Mouse (Mus musculus) intestine, embryonic 15.5 days (tissue): ENCODE results near the gene Dtl. TPM values are rescaled to one million over a fixed set of nuclear protein-coding genes. Genes with fewer than 3 reads are reported as not detected.

Experiments used
- ATAC-seq: fragments of 200-750 bp; cut with Nextera tagmentation; 2 replicates; pipeline ENCODE4 v1.8.0; 2017; ENCODE audit warnings: moderate TSS enrichment, moderate library complexity
- H3K27ac ChIP-seq: fragments of 300-500 bp; sonication (generic); 2 replicates; pipeline ENCODE4 v1.5.1; 2015; ENCODE audit warnings: mild to moderate bottlenecking, inconsistent platforms
- H3K27me3 ChIP-seq: fragments of 300-500 bp; sonication (generic); replicated peaks from 2 replicates; pipeline ENCODE4 v1.6.1; 2015; ENCODE audit warnings: inconsistent platforms
- H3K36me3 ChIP-seq: fragments of 300-500 bp; sonication (generic); 2 replicates; pipeline ENCODE4 v1.6.1; 2015; ENCODE audit warnings: inconsistent platforms
- H3K4me1 ChIP-seq: fragments of 300-500 bp; sonication (generic); replicated peaks from 2 replicates; pipeline ENCODE4 v1.6.1; 2015; ENCODE audit warnings: inconsistent platforms
- H3K4me2 ChIP-seq: fragments of 300-500 bp; sonication (generic); replicated peaks from 2 replicates; pipeline ENCODE4 v1.6.1; 2015; ENCODE audit warnings: mild to moderate bottlenecking, inconsistent platforms
- H3K4me3 ChIP-seq: fragments of 300-500 bp; sonication (generic); replicated peaks from 2 replicates; pipeline ENCODE4 v1.5.1; 2015; ENCODE audit warnings: inconsistent platforms
- H3K9ac ChIP-seq: fragments of 300-500 bp; sonication (generic); 2 replicates; pipeline ENCODE4 v1.6.1; 2015; ENCODE audit warnings: inconsistent platforms
- H3K9me3 ChIP-seq: fragments of 300-500 bp; sonication (generic); 2 replicates; pipeline ENCODE4 v1.6.1; 2016; ENCODE audit warnings: inconsistent platforms
- WGBS: fragments of 180-500 bp; shearing (Covaris S2); methylation state at CpG from one replicate; pipeline ENCODE4 v1.1.7; 2015; 5-methylcytosine and 5-hydroxymethylcytosine counted together
- polyA plus RNA-seq: library from polyadenylated mRNA; unstranded; fragments of >200 nt; fragmentation: Nextera tagmentation; extraction: Ambion mirVana; gene quantifications from 2 replicates; pipeline ENCODE4 v1.2.1, GENCODE M21; 2015

Dtl gene
- polyA plus RNA-seq, 1 experiment from 2014 or later = 38.7 TPM

- Histone ChIP-seq H3K36me3 (no peaks in the 10 kb centered on the region), H3K4me3 (no peak overlapping the region), H3K4me2 (no peak overlapping the region), H3K4me1 (no peaks in the 10 kb centered on the region), H3K9ac (no peak overlapping the region), H3K9me3 (no peaks in the 10 kb centered on the region), H3K27ac (no peak overlapping the region), H3K27me3 (no peaks in the 10 kb centered on the region)
- ATAC-seq = no peak
- WGBS = 60% methylated on average over 7 of the region's 7 CpGs
These were observed 84.9 kb downstream of the Dtl start for GRCm38 (mm10) chr1:191490446-191490845.

Other genes with a start within 250 kb of the Dtl start
- gene Tmem206, start 249.6 kb downstream of the Dtl start, polyA plus RNA-seq = 16.4 and 16.9 TPM in 2 replicates
- 23.7 and 27.0 TPM in 2 replicates for gene Ppp2r5a, start 172.3 kb downstream of the Dtl start, polyA plus RNA-seq
- gene Ints7, start 92 bp upstream of the Dtl start, polyA plus RNA-seq = 43.5 and 44.7 TPM in 2 replicates
- 31.2 and 37.2 TPM in 2 replicates for gene Lpgat1, start 142.3 kb upstream of the Dtl start, polyA plus RNA-seq
- 45.6 and 47.6 TPM in 2 replicates for gene Nek2, start 245.9 kb upstream of the Dtl start, polyA plus RNA-seq